Mouse (Mus musculus): ENCODE data around the gene Kdm4c. TPM values are rescaled to one million over a fixed set of nuclear protein-coding genes. Genes with fewer than 3 reads are reported as not detected.
"Not testable (repeated sequence)": the region's sequence is repeated elsewhere in the genome, so short reads cannot be mapped to it uniquely, and the experiment has no call there.

Gene Kdm4c
- polyA plus RNA-seq, 1 experiment from 2014 or later = 6.2 TPM

DNA sequence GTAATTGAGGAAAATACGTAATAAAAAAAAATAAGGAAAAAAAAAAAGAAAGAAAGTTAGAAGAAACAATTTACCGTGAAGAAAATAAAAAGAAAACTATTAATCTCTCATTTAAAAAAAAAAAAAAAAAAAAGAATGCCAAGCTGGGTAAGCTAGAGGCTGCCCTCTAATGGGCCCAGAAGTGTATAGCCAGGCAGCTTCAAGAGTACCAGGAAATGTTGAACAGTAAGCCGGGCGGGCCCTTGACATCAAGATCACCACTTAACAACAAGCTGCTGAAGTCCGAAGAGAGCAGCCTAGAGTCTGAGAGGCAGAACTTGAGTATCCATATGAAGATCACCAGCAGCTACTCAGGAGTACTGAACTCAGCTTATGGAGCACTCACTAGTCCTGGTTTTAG, 154.3 kb downstream of the Kdm4c start:
- H3K4me1 ChIP-seq (replicated peaks; ENCODE audit: control insufficient read depth, insufficient read depth) = no peaks in the 10 kb centered on the region
- no peak overlapping the region for H3K4me3 ChIP-seq (ENCODE audit: low read depth, low read length)
- no peaks in the 10 kb centered on the region for H3K9me3 ChIP-seq (ENCODE audit: control insufficient read depth, low read length)
- no peak overlapping the region for H3K9ac ChIP-seq (ENCODE audit: low read length)
- no peak overlapping the region for H3K27ac ChIP-seq (replicated peaks)
- no peaks in the 10 kb centered on the region for H3K27me3 ChIP-seq (ENCODE audit: control insufficient read depth, insufficient read depth, low read length)
- ATAC-seq (ENCODE audit: low FRiP score, low TSS enrichment) = no peak
- DNase-seq (ENCODE audit: low spot score) = peak; percentile 20
- H3K4me2 ChIP-seq (replicated peaks; ENCODE audit: low read depth) = no peak overlapping the region
- TF ChIP-seq EP300 (optimal IDR thresholded peaks at IDR 0.05) (no peak), CTCF (IDR thresholded peaks at IDR 0.05; ENCODE audit: low read depth) (peak; percentile 30)
- WGBS = 87% methylated on average over 5 of the region's 5 CpGs
- peaks cover 5% of the 10 kb centered on the region; the same call in 1 of the 2 replicates for H3K36me3 ChIP-seq (ENCODE audit: control insufficient read depth, insufficient read depth, low read length)

DNA sequence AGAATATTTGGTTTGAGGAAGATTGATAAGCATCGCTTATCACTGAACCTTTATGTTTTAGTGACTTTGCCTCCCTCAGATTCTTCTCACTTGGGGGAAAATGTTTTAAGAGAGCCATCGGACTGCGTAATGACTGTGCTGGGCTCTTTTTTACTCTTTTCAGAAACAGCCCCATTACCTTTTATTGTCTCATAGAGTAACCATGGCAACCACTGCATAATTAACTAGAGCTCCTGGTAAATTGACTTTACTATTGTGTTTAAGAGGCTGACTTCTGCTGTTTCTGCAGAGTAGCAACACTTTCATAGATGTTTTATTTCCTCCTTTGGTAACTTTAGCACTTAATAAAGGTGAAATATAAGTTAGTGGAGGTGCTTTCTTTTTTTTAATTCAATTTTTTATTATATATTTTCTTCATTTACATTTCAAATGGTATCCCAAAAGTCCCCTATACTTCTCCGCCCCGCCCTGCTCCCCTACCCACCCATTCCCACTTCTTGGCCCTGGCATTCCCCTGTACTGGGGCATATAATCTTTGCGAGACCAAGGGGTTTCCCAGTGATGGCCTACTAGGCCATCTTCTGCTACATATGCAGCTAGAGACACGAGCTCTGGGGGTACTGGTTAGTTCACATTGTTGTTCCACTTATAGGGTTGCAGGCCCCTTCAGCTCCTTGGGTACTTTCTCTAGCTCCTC, 159.5 kb downstream of the Kdm4c start:
- peaks cover 11% of the 10 kb centered on the region; the same call in 1 of the 2 replicates for H3K36me3 ChIP-seq (ENCODE audit: control insufficient read depth, insufficient read depth, low read length)
- H3K9ac ChIP-seq (ENCODE audit: low read length); H3K27me3 ChIP-seq (ENCODE audit: control insufficient read depth, insufficient read depth, low read length); H3K4me1 ChIP-seq (replicated peaks; ENCODE audit: control insufficient read depth, insufficient read depth); H3K4me2 ChIP-seq (replicated peaks; ENCODE audit: low read depth); H3K27ac ChIP-seq (replicated peaks); ATAC-seq (ENCODE audit: low FRiP score, low TSS enrichment); H3K9me3 ChIP-seq (ENCODE audit: control insufficient read depth, low read length); H3K4me3 ChIP-seq (ENCODE audit: low read depth, low read length); DNase-seq (ENCODE audit: low spot score): not testable (repeated sequence)
- 96% methylated on average over 7 of the region's 7 CpGs for WGBS

GRCm38 (mm10) chr4:74408731-74409130, 166.4 kb downstream of the Kdm4c start:
- TF ChIP-seq CTCF (IDR thresholded peaks at IDR 0.05; ENCODE audit: low read depth) = no peak
- TF ChIP-seq EP300 (optimal IDR thresholded peaks at IDR 0.05) = no peak
- no peaks in the 10 kb centered on the region for H3K27me3 ChIP-seq (ENCODE audit: control insufficient read depth, insufficient read depth, low read length)
- H3K4me1 ChIP-seq (replicated peaks; ENCODE audit: control insufficient read depth, insufficient read depth) = no peaks in the 10 kb centered on the region
- 0 out of 2 replicates have a peak, but pooled peaks cover 6% of the 10 kb centered on the region for H3K36me3 ChIP-seq (ENCODE audit: control insufficient read depth, insufficient read depth, low read length)
- DNase-seq (ENCODE audit: low spot score) (no peak), ATAC-seq (ENCODE audit: low FRiP score, low TSS enrichment) (no peak)
- H3K4me2 ChIP-seq (replicated peaks; ENCODE audit: low read depth) = no peak overlapping the region
- H3K9me3 ChIP-seq (ENCODE audit: control insufficient read depth, low read length) = no peaks in the 10 kb centered on the region
- H3K9ac ChIP-seq (ENCODE audit: low read length) = no peak overlapping the region
- H3K27ac ChIP-seq (replicated peaks) = no peak overlapping the region
- no peak overlapping the region for H3K4me3 ChIP-seq (ENCODE audit: low read depth, low read length)
- 70% methylated on average over 1 of the region's 1 CpGs for WGBS

DNA sequence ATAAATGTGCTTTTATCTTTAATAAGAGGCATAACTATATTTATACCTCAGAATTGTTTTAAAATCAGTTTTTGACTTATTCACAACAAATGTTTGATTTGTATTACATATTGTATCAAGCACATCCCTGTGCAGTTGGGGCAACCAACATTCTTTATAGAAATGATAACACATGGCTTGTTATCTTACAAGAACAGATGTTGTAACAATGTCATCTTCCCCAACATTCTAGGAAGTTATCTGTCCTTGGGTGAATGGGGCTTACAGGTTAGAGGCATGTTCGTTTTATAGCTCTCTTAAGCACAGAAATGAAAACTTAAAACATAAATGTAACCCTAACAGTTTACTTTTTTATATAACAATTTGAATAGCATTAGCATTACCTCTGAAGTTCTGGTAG, 177.5 kb downstream of the Kdm4c start:
- ATAC-seq (ENCODE audit: low FRiP score, low TSS enrichment) (no peak), DNase-seq (ENCODE audit: low spot score) (no peak)
- TF ChIP-seq EP300 (optimal IDR thresholded peaks at IDR 0.05) (no peak), CTCF (IDR thresholded peaks at IDR 0.05; ENCODE audit: low read depth) (no peak)
- Histone ChIP-seq H3K9me3 (ENCODE audit: control insufficient read depth, low read length) (no peaks in the 10 kb centered on the region), H3K36me3 (ENCODE audit: control insufficient read depth, insufficient read depth, low read length) (no peaks in the 10 kb centered on the region), H3K27me3 (ENCODE audit: control insufficient read depth, insufficient read depth, low read length) (no peaks in the 10 kb centered on the region), H3K4me1 (replicated peaks; ENCODE audit: control insufficient read depth, insufficient read depth) (no peaks in the 10 kb centered on the region), H3K4me2 (replicated peaks; ENCODE audit: low read depth) (no peak overlapping the region), H3K27ac (replicated peaks) (no peak overlapping the region), H3K4me3 (ENCODE audit: low read depth, low read length) (no peak overlapping the region), H3K9ac (ENCODE audit: low read length) (no peak overlapping the region)
- WGBS = 66% methylated on average over 1 of the region's 1 CpGs

Other genes starting within 250 kb of the Kdm4c start
- gene Frmd3, start 229.1 kb upstream of the Kdm4c start, polyA plus RNA-seq (2015; fragmentation: Nextera tagmentation; extraction: Ambion mirVana) = 0.40 and 0.50 TPM in 2 replicates

Measured in stomach, postnatal 0 days (tissue).